Mouse (Mus musculus) spleen, adult 2 months (tissue): Measurements from ENCODE around the gene Ubr1. TPM values are rescaled to one million over a fixed set of nuclear protein-coding genes. Genes with fewer than 3 reads are reported as not detected.

Experiments
- DNase-seq, 2 experiments: peaks; one replicate each; pipeline versions ENCODE4 v3.0.0 to v3.0.0-alpha.2; 2012 to 2021; ENCODE audit warnings: low spot score in 2 of 2, low read depth in 1 of 2
- H3K27ac ChIP-seq: fragments of 200-500 bp; 2 replicates; pipeline ENCODE4 v1.5.1; 2012; ENCODE audit warnings: low read length, inconsistent platforms; ENCODE audit not compliant: insufficient read depth
- H3K27me3 ChIP-seq: fragments of 200-500 bp; 2 replicates; pipeline ENCODE4 v1.6.1; 2012; ENCODE audit warnings: mild to moderate bottlenecking, moderate library complexity, low read length, inconsistent platforms; ENCODE audit not compliant: control insufficient read depth, insufficient read depth
- H3K36me3 ChIP-seq: fragments of 200-500 bp; 2 replicates; pipeline ENCODE4 v1.6.1; 2012; ENCODE audit warnings: mild to moderate bottlenecking, low read length, inconsistent platforms; ENCODE audit not compliant: control insufficient read depth, insufficient read depth
- H3K4me1 ChIP-seq: fragments of 200-500 bp; 2 replicates; pipeline ENCODE4 v1.6.1; 2011; ENCODE audit warnings: inconsistent platforms; ENCODE audit not compliant: control insufficient read depth, insufficient read depth, insufficient read length
- H3K4me3 ChIP-seq: fragments of 200-500 bp; 2 replicates; pipeline ENCODE4 v1.5.1; 2011; ENCODE audit warnings: mild to moderate bottlenecking, inconsistent platforms; ENCODE audit not compliant: insufficient read depth, insufficient read length; ENCODE audit errors: extremely low read depth
- CTCF ChIP-seq: fragments of 200-500 bp; IDR thresholded peaks from 2 replicates; pipeline ENCODE4 v1.5.1; 2011; ENCODE audit warnings: mild to moderate bottlenecking, inconsistent platforms; ENCODE audit not compliant: insufficient read depth, insufficient read length, insufficient replicate concordance; ENCODE audit errors: extremely low read depth
- POLR2A ChIP-seq: fragments of 200-500 bp; IDR thresholded peaks from 2 replicates; pipeline ENCODE4 v1.6.1; 2011; ENCODE audit warnings: low read depth, low read length, inconsistent platforms
- WGBS: fragments of 180-500 bp; shearing (Covaris S2); methylation state at CpG from one replicate; pipeline ENCODE4 v1.1.7; 2018; 5-methylcytosine and 5-hydroxymethylcytosine counted together
- polyA plus RNA-seq: library from polyadenylated mRNA; depleted of rRNA; stranded (reverse); fragments of >200 nt; gene quantifications from 2 replicates; pipeline ENCODE4 v1.2.3, GENCODE M21; 2012; rRNA removed

The Ubr1 gene
- polyA plus RNA-seq, 1 experiment: 25.3 TPM

- no peak for TF ChIP-seq POLR2A
- TF ChIP-seq CTCF: no peak
- 90% methylated on average over 1 of the region's 1 CpGs for WGBS
- H3K36me3 ChIP-seq: no peaks in the 10 kb centered on the region
- H3K27ac ChIP-seq: no peak overlapping the region
- DNase-seq: no peak
- H3K4me1 ChIP-seq: no peaks in the 10 kb centered on the region
- no peak overlapping the region for H3K4me3 ChIP-seq
- no peaks in the 10 kb centered on the region for H3K27me3 ChIP-seq
Observed at GRCm38 (mm10) chr2:120845280-120845679, 125.2 kb downstream of the Ubr1 start.

DNA sequence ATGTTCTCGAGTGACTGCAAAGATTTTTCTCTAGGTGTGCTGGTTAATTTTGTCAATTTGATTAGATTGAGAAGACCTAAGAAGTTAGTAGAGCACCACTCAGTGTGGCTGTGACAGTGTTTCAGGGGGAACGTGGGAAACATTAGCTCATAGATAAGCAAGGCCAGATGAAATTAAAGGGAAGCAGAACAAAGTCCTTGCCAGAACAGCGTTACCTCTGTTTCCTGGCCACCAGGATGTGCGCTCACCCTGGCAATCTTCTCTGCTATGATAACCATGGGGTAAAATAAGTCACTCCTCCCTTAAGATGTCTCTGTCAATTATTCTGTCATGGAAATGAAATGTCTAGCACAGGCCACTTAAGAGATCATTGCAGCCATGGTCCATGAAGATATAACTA lies 126.5 kb downstream of the Ubr1 start:
- Histone ChIP-seq H3K27ac (no peak overlapping the region), H3K4me3 (no peak overlapping the region), H3K4me1 (no peaks in the 10 kb centered on the region), H3K36me3 (no peaks in the 10 kb centered on the region), H3K27me3 (no peaks in the 10 kb centered on the region)
- 51% methylated on average over 4 of the region's 4 CpGs for WGBS
- TF ChIP-seq CTCF (no peak), POLR2A (no peak)
- no peak for DNase-seq

- no peaks in the 10 kb centered on the region for H3K27me3 ChIP-seq
- H3K36me3 ChIP-seq: no peaks in the 10 kb centered on the region
- WGBS: 86% methylated on average over 1 of the region's 1 CpGs
- DNase-seq: no peak
- H3K4me1 ChIP-seq: no peaks in the 10 kb centered on the region
- H3K27ac ChIP-seq: no peak overlapping the region
- TF ChIP-seq POLR2A (no peak), CTCF (no peak)
- H3K4me3 ChIP-seq: no peak overlapping the region
Observed at GRCm38 (mm10) chr2:120841211-120841610, 129.3 kb downstream of the Ubr1 start.

DNA sequence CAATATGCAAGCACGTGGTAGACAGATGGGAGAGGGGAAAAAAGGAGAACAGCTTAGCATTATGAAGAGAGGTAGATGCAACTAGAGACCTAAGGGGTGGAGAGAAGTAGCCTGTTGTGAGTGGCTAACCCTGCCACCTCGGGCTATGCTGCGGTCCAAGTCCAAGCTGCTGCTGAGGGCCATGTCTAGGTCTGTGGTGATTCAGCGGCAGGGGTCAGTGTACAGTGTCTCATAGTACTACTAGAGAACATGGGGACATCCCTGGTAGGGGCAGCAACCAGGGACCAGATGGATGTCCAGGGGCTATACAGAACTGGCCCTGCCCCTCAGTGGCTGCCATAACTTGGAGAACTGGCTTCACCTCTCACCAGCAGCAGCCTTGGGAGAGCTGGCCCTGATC lies 135.3 kb downstream of the Ubr1 start:
- Histone ChIP-seq H3K4me1 (no peaks in the 10 kb centered on the region), H3K27ac (no peak overlapping the region), H3K36me3 (no peaks in the 10 kb centered on the region), H3K27me3 (no peaks in the 10 kb centered on the region), H3K4me3 (no peak overlapping the region)
- DNase-seq: no peak
- TF ChIP-seq POLR2A: no peak
- TF ChIP-seq CTCF: no peak
- WGBS: 74% methylated on average over 4 of the region's 4 CpGs

- Histone ChIP-seq H3K27ac (no peak overlapping the region), H3K4me3 (no peak overlapping the region), H3K4me1 (no peaks in the 10 kb centered on the region), H3K27me3 (no peaks in the 10 kb centered on the region), H3K36me3 (no peaks in the 10 kb centered on the region)
- no peak for TF ChIP-seq CTCF
- TF ChIP-seq POLR2A: no peak
- WGBS: 65% methylated on average over 1 of the region's 1 CpGs
- DNase-seq: no peak
Observed at GRCm38 (mm10) chr2:120826936-120827638, 143.4 kb downstream of the Ubr1 start.

Other genes starting within 250 kb of the Ubr1 start
- 20.3 and 29.7 TPM in 2 replicates for gene Cdan1, start 120.6 kb downstream of the Ubr1 start, polyA plus RNA-seq
- 0.96 and 1.8 TPM in 2 replicates for gene Ttbk2, start 120.1 kb downstream of the Ubr1 start, polyA plus RNA-seq
- 4.9 and 5.5 TPM in 2 replicates for gene Tmem62, start 6.3 kb upstream of the Ubr1 start, polyA plus RNA-seq
- gene Ccndbp1, start 37.7 kb upstream of the Ubr1 start, polyA plus RNA-seq: 27.7 and 33.5 TPM in 2 replicates
- gene Epb42, start 66.4 kb upstream of the Ubr1 start, polyA plus RNA-seq: 23.4 and 37.1 TPM in 2 replicates
- gene Tgm5, start 115.1 kb upstream of the Ubr1 start, polyA plus RNA-seq: 0.02 TPM in 1 of 2 replicates, not detected in the other
- gene Tgm7, start 139.1 kb upstream of the Ubr1 start, polyA plus RNA-seq: not detected in 2 replicates
- 3.4 and 3.7 TPM in 2 replicates for gene Adal, start 169.7 kb upstream of the Ubr1 start, polyA plus RNA-seq
- gene Lcmt2, start 169.9 kb upstream of the Ubr1 start, polyA plus RNA-seq: 6.8 and 10.8 TPM in 2 replicates
- 35.7 and 37.1 TPM in 2 replicates for gene Tubgcp4, start 199.9 kb upstream of the Ubr1 start, polyA plus RNA-seq
- gene Zscan29, start 200.4 kb upstream of the Ubr1 start, polyA plus RNA-seq: 3.1 and 3.5 TPM in 2 replicates